Mouse (Mus musculus) C2C12 (cell line): Measurements from ENCODE around the gene Pex1. TPM values are rescaled to one million over a fixed set of nuclear protein-coding genes. Genes with fewer than 3 reads are reported as not detected.
"Not testable (repeated sequence)": the region's sequence is repeated elsewhere in the genome, so short reads cannot be mapped to it uniquely, and the experiment has no call there.

Experiments
- H3K27me3 ChIP-seq: one replicate; pipeline ENCODE4 v1.6.1; 2011; ENCODE audit not compliant: control insufficient read depth, insufficient read depth, insufficient read length
- H3K36me3 ChIP-seq: one replicate; pipeline ENCODE4 v1.6.1; 2011; ENCODE audit not compliant: control insufficient read depth, insufficient read depth
- H3K4me3 ChIP-seq: one replicate; pipeline ENCODE4 v1.5.1; 2011; ENCODE audit warnings: mild to moderate bottlenecking, control low read depth; ENCODE audit not compliant: poor library complexity, insufficient read depth, severe bottlenecking
- H3K79me2 ChIP-seq: one replicate; pipeline ENCODE4 v1.6.1; 2011; ENCODE audit not compliant: control insufficient read depth, insufficient read depth
- H3K79me3 ChIP-seq: one replicate; pipeline ENCODE4 v1.6.1; 2011; ENCODE audit warnings: low read depth, control low read depth
- H3ac ChIP-seq: one replicate; pipeline ENCODE3; 2011; ENCODE audit warnings: low read depth; ENCODE audit not compliant: control insufficient read depth, insufficient read length
- CEBPB ChIP-seq: IDR thresholded peaks from one replicate; pipeline ENCODE4 v1.6.1; 2011; ENCODE audit warnings: low read depth, mild to moderate bottlenecking, control low read depth, moderate library complexity
- CTCF ChIP-seq: IDR thresholded peaks from one replicate; pipeline ENCODE4 v1.5.1; 2011; ENCODE audit not compliant: control insufficient read depth, insufficient read depth, insufficient read length
- FOSL1 ChIP-seq: IDR thresholded peaks from one replicate; pipeline ENCODE4 v1.8.0; 2011; ENCODE audit warnings: mild to moderate bottlenecking, low read length; ENCODE audit not compliant: poor library complexity, insufficient read depth, severe bottlenecking
- MAX ChIP-seq: IDR thresholded peaks from one replicate; pipeline ENCODE4 v1.6.1; 2011; ENCODE audit warnings: mild to moderate bottlenecking, control low read depth
- MYOD1 ChIP-seq: IDR thresholded peaks from one replicate; pipeline ENCODE4 v1.6.1; 2011; ENCODE audit warnings: low read depth; ENCODE audit not compliant: control insufficient read depth, insufficient read length
- MYOG ChIP-seq: IDR thresholded peaks from one replicate; pipeline ENCODE4 v1.6.1; 2011; ENCODE audit not compliant: control insufficient read depth, insufficient read length; ENCODE audit errors: extremely low read depth
- USF1 ChIP-seq: IDR thresholded peaks from one replicate; pipeline ENCODE4 v1.6.1; 2011; ENCODE audit warnings: low read depth, mild to moderate bottlenecking, control low read depth, moderate library complexity
- polyA plus RNA-seq: library from polyadenylated mRNA; unstranded; fragments of >200 nt; fragmentation: generic; extraction: Trizol; gene quantifications from one replicate; pipeline ENCODE4 v1.2.1, GENCODE M21; 2012; ENCODE audit warnings: missing spikeins

Gene Pex1
- polyA plus RNA-seq, 1 experiment, result 3.3 TPM

- peaks cover 9% of the 10 kb centered on the region for H3K79me3 ChIP-seq
- TF ChIP-seq MYOD1 (no peak), CEBPB (no peak), MAX (no peak), MYOG (no peak), CTCF (no peak), USF1 (no peak), FOSL1 (no peak)
- peaks cover 1% of the 10 kb centered on the region for H3K36me3 ChIP-seq
- H3K27me3 ChIP-seq, result no peaks in the 10 kb centered on the region
- H3K4me3 ChIP-seq, result no peak within 1 kb of the TSS
- peaks cover 13% of the 10 kb centered on the region for H3K79me2 ChIP-seq
- H3ac ChIP-seq, result no peak within 1 kb of the TSS
These were observed 55.0 kb downstream of the Pex1 start, which contains the start of gene Tmbim7 for GRCm38 (mm10) chr5:3650881-3651280. TSS of gene Tmbim7 (plus strand) at chr5:3651181.

DNA sequence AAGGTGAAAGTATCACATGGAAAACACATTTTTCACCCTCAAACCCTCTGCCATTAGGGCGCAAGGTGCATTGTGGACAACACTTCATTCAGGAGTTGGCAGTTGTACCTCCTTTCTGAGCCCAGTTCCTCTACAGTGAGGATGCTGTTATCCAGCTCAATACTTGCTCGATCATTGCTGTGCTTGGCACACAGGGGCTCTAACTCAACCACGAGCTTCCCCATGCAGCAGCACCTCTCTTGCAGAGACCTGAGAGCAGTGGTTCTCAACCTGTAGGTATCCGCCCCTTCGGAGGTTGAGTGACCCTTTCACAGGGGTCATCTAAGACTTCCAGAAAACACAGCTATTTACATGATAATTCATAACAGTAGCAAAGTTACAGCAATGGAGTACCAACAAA is 55.8 kb downstream of the Pex1 start:
- H3ac ChIP-seq, result no peak overlapping the region
- peaks cover 5% of the 10 kb centered on the region for H3K79me2 ChIP-seq
- no peak for TF ChIP-seq CTCF
- TF ChIP-seq USF1, result no peak
- no peak for TF ChIP-seq MYOG
- no peak for TF ChIP-seq CEBPB
- no peak for TF ChIP-seq FOSL1
- TF ChIP-seq MAX, result no peak
- no peak for TF ChIP-seq MYOD1
- peaks cover 2% of the 10 kb centered on the region for H3K79me3 ChIP-seq
- H3K27me3 ChIP-seq, result no peaks in the 10 kb centered on the region
- no peak overlapping the region for H3K4me3 ChIP-seq
- no peaks in the 10 kb centered on the region for H3K36me3 ChIP-seq

DNA sequence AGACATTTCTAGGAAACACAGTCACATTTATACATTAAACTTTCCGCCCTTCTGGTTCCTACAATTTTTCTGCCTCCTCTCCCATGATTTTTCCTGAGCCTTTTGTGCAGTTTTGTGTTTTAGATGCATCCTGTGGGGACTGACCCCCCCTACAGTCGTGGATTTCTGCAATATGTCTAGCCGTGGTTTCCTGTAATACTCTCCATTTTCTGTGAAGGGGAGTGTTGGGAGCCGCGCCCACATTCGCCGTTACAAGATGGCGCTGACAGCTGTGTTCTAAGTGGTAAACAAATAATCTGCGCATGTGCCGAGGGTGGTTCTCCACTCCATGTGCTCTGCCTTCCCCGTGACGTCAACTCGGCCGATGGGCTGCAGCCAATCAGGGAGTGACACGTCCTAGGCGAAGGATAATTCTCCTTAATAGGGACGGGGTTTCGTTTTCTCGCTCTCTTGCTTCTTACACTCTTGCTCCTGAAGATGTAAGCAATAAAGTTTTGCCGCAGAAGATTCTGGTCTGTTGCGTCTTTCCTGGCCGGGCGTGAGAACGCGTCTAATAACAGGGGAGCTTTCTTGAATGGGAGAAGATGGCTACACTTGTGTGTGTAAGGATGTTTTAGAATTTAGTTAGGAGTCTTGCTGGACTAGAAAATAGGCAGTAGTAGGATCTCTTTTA is 57.2 kb downstream of the Pex1 start:
- H3ac ChIP-seq, result not testable (repeated sequence)

DNA sequence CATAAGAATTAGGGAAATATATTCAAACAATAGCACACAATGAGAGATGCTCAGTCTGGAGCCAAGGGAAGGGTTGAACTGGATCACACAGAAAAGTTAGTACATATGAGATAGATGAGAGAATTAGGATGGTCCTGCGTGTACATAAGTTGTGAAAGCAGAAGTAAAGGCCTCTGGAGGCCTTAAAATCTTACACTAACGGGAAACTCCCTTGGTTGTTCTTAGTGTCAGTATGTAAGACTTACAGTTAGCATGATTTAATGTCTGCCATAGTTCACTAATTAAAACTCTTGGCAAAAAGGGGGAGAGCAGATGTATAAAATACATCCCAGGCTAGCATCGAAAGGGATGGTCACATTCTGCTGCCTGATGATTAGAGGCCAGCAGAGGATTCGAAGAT is 57.9 kb downstream of the Pex1 start:
- H3K79me2 ChIP-seq, result no peaks in the 10 kb centered on the region
- TF ChIP-seq USF1 (no peak), CEBPB (no peak), MYOD1 (no peak), MYOG (no peak)
- H3K79me3 ChIP-seq, result no peaks in the 10 kb centered on the region
- no peaks in the 10 kb centered on the region for H3K27me3 ChIP-seq
- no peak overlapping the region for H3ac ChIP-seq
- H3K36me3 ChIP-seq, result no peaks in the 10 kb centered on the region
- no peak overlapping the region for H3K4me3 ChIP-seq

More for the DNA sequence above, 57.2 kb downstream of the Pex1 start:
- H3K4me3 ChIP-seq, H3K79me2 ChIP-seq, H3K36me3 ChIP-seq, H3K79me3 ChIP-seq, H3K27me3 ChIP-seq: not testable (repeated sequence)

- TF ChIP-seq MAX (no peak), FOSL1 (no peak), USF1 (no peak), MYOG (no peak), CTCF (no peak), MYOD1 (no peak), CEBPB (no peak)
- no peaks in the 10 kb centered on the region for H3K27me3 ChIP-seq
- no peaks in the 10 kb centered on the region for H3K79me3 ChIP-seq
- no peaks in the 10 kb centered on the region for H3K36me3 ChIP-seq
- no peak within 1 kb of the TSS for H3K4me3 ChIP-seq
- no peaks in the 10 kb centered on the region for H3K79me2 ChIP-seq
- H3ac ChIP-seq, result no peak within 1 kb of the TSS
These were observed 61.2 kb downstream of the Pex1 start, which contains the start of gene Gatad1 for GRCm38 (mm10) chr5:3657085-3657484. TSS of gene Gatad1 (minus strand) at chr5:3657185.

DNA sequence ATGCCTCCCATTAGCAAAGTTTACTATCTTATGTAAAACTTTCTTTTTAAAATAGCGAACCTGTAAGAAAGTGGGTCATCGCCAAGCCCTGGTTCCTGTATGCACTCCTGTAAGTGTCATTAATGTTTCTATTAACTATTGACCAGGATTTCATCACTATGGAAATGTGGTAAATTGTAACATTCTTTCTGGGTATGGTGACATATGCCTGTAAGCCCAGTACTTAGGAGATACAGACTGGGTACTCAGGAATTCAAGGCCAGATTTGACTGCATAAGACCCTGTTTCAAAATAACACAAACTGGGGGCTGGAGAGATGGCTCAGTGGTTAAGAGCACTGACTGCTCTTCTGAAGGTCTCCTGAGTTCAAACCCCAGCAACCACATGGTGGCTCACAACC is 69.4 kb downstream of the Pex1 start:
- H3K4me3 ChIP-seq, result no peak overlapping the region
- H3K79me2 ChIP-seq, result no peaks in the 10 kb centered on the region
- no peaks in the 10 kb centered on the region for H3K79me3 ChIP-seq
- H3ac ChIP-seq, result no peak overlapping the region
- H3K36me3 ChIP-seq, result no peaks in the 10 kb centered on the region
- TF ChIP-seq MAX, result no peak
- H3K27me3 ChIP-seq, result no peaks in the 10 kb centered on the region
